Mouse (Mus musculus) testis, adult 10 weeks (tissue): Measurements from ENCODE around the gene Gm11077. TPM values are rescaled to one million over a fixed set of nuclear protein-coding genes. Genes with fewer than 3 reads are reported as not detected.

Experiments
- polyA plus RNA-seq: library from polyadenylated mRNA; stranded (reverse); fragments of 350-450 nt; fragmentation: Illumina TruSeq; extraction: RNeasy Lipid Tissue Mini Kit (QIAGEN cat#74804); gene quantifications from one replicate; pipeline ENCODE4 v1.2.3, GENCODE M21; 2014; ENCODE audit warnings: low read depth, low replicate concordance

Gm11077 gene
- polyA plus RNA-seq: not detected

GRCm38 (mm10) chr6:140729272-140729671 lies at the start of gene Gm11077:
TSS of gene Gm11077 (plus strand) at chr6:140729284.

Other genes starting within 250 kb of the Gm11077 start
- gene Aebp2, start 106.6 kb upstream of the Gm11077 start, polyA plus RNA-seq: 41.8 TPM